Mouse (Mus musculus) heart, postnatal 36 days (tissue): Measurements from ENCODE around the gene Eif4g3. TPM values are rescaled to one million over a fixed set of nuclear protein-coding genes. Genes with fewer than 3 reads are reported as not detected.

Experiments used
- DNase-seq, 2 experiments: peaks; one replicate each; pipeline ENCODE4 v3.0.0; 2021 to 2022
- intact Hi-C: fragments of 180-260 bp; cut with DNase I; formaldehyde crosslinking; loops from one replicate; pipeline ENCODE4 v1.15.1; 2025
- total RNA-seq, 2 experiments: library from RNA; stranded (reverse); gene quantifications; 2 replicates each; pipeline ENCODE4 v1.2.3; 2021

Gene Eif4g3
- total RNA-seq, 2 experiments from 2014 or later, result 45.5 to 47.2 TPM

DNA sequence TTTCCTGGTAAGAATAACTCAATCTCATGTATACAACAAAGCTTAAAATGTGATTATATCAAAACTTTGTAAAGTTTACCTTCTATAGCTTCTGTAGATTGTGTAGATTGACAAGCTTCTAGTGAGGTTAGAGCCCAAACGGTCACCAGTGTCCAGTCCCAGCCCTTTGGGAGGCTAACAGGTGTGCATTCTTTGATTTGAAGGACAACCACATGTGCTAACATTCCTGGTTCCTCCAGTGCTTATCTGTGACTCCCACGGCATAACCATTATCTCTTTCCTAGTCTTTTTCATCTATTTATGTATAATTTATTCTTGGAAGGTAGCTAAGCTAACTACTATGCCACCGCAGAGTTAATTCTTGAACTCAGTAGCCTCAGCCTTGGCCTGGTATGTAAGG lies 207.9 kb downstream of the Eif4g3 start:
- no peak for DNase-seq
- intact Hi-C loops, result no loop called here

DNA sequence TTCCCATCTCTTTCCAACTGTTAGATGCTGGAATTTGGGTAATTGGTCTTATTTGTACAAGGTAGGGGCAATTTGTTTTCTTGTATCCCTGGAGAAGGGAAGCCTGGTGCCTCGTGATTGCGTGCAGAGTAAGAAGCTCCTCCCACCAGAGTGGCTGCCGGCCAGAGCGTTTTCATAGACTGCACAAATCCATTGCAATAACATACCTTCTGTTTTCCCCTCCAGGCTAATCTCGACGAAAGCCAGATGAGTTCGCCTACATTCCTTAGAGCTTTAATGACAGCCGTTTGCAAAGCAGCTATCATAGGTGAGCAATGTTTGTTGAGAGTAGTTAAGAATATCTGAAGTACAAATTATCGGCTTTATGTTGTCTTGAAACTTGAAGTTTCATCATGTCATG lies 208.9 kb downstream of the Eif4g3 start:
- intact Hi-C loops, result no loop called here
- no peak for DNase-seq

DNA sequence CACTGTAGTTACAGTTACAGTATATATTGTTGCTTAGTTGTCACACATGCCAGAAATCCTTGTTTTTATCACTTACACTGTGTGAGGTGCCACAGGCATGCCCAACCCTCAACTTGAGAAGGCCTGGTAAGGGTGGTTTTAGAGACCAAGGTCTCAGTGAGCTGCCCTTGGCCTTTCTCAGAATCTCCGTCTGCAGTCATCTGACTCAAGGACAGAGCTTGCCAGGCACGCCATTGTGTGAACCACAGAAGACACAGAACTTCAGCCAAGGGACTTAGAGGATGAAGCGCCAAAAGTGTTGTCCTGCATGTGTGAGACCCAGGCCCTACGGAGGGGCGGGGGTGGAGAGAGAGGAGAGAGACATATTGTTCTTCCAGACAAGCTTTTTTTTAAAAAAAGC lies 217.3 kb downstream of the Eif4g3 start:
- intact Hi-C loops, result no loop called here
- DNase-seq, result no peak

DNA sequence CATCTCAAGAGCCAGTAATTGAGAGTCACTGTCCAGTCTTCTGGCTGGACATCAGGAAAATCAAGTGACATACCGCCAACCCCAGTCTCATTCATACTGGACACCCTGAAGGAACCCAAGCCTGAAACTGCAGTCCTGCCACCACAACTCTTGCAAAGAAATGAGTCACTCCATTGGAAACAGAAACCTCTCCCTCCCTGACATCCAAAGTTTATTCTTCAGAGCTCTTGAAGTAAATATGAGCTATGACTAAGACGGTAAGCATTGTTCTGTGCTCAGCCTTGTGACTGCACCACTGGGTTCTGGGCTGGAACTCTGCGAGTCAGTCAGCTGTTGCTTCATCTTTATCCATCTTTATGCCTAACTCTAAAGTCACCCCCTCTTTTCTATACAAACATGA lies 221.0 kb downstream of the Eif4g3 start:
- DNase-seq, result no peak
- intact Hi-C loops, result no loop called here

DNA sequence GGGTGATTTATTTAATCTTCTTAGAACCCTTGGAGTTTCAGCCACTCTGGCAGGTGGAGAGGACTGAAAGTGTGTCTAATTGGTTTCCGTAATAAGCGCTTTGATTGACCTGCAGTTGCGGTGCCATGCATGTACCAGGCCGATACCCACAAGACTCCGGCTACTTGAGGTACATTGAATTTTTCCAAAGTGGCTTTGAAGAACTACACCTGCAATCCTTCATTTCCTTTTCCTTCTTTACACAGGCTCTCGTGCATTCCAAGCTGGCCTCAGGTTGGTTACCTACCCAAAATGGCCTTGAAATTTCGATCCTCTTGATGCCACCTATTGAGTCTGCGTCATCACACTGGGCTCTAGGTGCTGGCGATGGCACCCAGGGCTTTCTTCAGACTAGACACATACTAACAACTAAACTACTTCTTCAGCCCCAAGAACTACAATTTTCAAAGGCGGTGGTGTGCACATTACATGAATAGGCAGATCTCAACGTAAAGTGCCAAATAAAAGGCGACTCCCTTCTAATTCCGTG lies 222.9 kb downstream of the Eif4g3 start:
- no peak for DNase-seq
- intact Hi-C loops, result no loop called here

DNA sequence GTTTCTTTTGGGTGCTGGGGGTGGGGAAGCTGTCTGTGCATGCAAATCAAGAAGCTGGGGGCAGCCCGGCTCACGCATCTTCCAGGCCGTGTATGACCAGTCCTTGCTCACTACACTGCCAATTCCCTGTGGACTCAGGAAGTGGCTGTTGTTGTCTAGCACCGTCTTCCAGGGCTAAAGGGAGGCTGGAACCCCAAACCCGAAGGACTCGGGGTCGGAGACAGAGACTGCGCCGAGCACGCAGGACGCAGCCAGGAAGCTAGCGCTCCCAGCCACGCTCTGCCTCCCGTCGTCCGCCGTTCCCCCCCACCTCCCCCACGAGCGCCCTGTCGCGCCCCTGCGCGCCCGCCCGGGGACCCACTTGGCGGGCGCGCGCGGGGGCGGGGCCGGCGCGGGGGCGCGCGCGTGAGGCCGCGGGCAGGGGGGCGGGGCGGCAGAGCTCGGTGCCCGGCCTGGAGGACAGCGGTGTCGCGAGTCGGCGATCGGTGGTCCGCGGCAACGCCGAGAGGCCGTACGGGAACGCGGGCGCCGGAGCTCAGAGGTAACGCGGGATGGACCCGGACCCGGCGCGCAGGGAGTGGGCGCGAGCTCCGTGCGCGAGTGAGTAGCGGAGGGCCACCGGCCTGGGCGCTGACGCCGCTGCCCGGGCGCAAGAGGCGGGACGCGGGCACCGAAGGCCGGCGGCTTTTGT lies 223.5 kb downstream of the Eif4g3 start, which contains the start of gene Hp1bp3:
Gene Hp1bp3 (plus strand): TSS at position 97 of the 691 bp plus-strand sequence.
- DNase-seq, result peak; percentile 77 to 89
- intact Hi-C loops, result no loop called here

DNA sequence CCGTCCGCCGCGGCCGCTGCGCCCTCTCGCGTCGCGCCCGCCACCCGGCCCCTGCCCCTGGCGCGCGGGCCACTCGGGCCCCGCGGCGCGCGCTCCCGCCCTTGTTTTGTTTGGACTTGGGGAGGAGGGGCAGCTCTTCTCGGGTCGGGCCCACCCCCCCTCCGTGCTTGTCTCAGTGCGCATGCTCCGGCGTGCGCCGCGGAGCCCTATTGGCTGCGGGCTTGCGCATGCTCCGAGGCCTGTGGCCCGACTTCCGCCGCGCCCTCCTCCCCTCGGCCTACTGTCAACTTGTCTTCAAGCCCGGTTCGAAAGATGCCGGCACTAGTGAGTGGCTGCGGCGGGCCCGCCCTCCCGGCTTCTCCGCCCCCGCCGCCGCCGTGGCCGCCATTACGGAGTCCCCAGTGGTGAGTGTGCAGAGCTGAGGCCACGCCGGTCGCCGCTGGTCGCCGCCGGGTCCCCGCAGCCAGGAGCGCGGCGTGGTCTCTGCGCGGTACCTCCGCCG lies 224.1 kb downstream of the Eif4g3 start:
- intact Hi-C loops, result no loop called here
- DNase-seq, result peak; percentile 97 to 99

DNA sequence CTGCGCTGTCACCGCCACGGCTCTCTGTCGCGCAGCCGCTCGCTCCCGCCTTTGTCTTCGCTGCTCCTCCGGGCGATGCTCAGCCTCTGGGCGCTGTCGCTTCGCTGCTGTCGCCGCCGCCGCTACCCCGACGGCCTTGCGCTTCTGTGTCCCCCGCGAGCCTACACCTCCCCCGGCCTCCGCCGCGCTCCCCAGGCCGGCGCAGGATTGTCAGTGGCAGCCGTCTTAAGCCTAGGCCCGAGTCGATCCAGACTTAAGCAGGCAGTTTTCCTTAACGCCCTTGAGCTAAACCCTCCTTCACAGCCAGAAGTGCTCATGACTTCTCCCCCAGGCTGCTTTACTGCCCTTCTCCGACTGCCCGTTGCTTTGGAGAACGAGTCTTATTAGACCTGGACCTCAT lies 224.6 kb downstream of the Eif4g3 start:
- intact Hi-C loops, result no loop called here
- DNase-seq, result no peak

DNA sequence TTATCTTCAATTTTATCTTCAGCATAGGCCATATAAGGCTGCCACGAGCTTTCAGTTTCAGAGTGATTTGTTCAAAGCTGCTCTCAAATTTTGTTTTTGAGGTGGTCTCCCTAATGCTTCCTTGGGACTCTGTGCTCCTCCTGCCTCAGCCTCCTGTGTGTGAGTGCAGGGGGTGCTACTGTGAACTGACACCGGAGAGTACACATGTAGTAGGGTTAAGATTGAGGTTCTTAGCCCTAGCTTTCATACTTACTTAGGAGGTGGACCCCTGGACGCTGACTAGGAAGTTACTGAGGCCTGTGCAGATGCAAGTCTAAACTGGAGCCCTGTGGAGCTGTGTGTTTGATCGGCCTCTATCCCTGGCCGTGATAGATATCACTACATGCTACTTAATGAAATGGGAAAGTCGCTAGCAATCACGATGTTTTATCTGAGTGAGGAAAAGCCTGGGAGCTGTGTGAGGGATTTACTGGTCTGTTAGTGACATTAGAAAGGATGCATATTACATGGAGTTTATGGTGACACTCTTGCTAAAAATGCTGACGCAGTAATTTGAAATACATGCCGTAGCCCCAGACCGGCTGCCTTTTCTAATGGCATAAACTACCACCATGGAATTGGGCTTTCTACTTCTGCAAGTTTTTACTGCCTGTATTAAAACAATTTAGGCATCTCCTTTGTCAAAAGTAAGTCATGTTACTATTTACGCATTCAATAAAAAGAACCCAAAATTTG lies 225.3 kb downstream of the Eif4g3 start:
- intact Hi-C loops, result no loop called here
- no peak for DNase-seq

DNA sequence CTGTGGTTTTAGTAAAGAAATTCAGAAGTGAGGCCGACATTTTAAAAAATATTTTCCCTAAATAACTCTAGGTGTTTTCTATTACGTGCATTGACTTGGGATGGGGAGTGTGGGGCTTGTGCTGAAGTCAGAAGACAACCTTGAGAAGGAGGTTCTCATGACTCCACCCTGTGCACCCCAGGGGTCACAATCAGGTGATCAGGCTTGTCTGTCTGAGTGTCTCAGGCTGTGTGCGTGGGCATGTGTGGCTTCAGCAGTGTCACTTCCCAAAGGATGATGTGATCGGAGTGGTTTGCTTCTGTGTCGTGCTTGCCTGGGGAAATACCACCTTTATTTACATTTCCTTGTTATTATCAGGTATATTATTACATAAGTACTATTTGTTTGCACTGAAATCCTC lies 226.5 kb downstream of the Eif4g3 start:
- intact Hi-C loops, result no loop called here
- no peak for DNase-seq

DNA sequence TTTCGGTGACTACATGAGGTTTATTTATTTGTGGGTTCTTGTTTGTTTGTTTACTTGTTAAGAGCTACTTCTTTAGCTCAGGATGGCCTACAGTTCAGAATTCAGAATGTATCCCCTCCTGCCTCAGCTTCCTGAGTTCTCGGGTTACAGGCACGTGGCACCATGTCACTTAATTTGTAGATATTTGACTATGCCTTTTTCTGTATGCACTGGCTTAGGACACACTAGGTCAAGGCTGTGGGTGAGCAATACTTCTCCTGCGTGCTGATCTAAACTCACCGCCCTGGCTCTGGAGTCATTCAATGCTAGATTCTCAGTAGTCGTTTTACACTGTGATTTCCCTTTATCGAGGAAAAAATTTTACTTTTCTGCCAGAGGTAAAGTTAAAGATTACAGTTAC lies 227.9 kb downstream of the Eif4g3 start:
- intact Hi-C loops, result no loop called here
- DNase-seq, result no peak

DNA sequence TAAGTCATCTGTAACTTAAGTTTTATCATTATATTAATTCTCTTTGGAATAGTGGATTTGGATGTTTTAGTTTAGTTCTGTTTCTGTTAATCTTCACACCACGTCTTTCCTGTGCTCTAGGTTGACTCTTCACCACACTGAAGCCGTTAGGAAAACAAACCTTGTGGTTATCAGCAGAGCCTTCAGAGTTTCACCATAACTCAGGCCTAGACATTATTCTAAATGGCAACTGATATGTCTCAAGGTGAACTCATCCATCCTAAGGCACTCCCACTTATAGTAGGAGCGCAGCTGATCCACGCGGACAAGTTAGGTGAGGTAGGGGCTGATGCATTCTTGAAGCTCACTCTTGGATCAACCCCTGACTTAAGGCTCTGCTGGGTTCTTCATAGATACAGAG lies 228.6 kb downstream of the Eif4g3 start:
- intact Hi-C loops, result no loop called here
- DNase-seq, result no peak

DNA sequence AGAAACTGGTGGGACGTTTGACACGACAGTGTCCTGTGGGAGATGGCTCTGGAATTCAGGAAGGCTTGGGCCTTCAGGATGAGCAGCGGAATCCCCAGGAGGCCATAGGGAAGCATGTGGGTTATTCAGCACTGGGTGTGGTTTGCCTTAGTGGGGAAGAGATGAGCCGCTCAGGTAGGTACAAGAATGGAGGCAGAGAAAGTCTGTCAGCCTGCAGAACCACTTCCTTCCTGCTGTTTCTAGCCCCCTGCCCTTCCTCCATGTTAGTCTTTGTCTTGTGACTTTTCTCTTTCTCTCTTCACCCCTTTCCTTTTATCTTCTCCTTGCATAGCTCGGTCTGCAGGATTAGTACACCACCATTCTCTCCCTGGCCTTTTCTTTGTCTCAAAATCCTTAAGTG lies 229.6 kb downstream of the Eif4g3 start:
- intact Hi-C loops, result no loop called here
- DNase-seq, result no peak

DNA sequence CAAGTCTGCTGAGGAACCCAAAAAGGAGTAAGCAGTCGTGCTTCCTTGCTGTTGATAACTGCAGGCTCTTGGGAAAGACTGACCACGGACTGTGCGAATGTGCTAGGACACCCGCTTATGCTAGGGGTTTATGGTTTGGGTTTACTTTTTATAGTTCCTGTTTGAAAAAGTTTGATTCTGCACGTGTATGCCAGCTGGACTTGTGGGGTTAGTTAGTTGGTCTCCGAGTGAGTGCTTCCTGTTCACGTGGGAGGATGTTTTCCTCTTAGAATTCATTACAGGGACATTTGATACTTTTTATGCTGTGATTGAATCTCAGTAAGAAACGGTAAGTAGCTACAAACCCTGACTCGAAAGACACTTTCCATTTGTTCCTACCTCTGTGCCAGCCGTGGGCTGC lies 230.8 kb downstream of the Eif4g3 start:
- intact Hi-C loops, result no loop called here
- DNase-seq, result no peak

DNA sequence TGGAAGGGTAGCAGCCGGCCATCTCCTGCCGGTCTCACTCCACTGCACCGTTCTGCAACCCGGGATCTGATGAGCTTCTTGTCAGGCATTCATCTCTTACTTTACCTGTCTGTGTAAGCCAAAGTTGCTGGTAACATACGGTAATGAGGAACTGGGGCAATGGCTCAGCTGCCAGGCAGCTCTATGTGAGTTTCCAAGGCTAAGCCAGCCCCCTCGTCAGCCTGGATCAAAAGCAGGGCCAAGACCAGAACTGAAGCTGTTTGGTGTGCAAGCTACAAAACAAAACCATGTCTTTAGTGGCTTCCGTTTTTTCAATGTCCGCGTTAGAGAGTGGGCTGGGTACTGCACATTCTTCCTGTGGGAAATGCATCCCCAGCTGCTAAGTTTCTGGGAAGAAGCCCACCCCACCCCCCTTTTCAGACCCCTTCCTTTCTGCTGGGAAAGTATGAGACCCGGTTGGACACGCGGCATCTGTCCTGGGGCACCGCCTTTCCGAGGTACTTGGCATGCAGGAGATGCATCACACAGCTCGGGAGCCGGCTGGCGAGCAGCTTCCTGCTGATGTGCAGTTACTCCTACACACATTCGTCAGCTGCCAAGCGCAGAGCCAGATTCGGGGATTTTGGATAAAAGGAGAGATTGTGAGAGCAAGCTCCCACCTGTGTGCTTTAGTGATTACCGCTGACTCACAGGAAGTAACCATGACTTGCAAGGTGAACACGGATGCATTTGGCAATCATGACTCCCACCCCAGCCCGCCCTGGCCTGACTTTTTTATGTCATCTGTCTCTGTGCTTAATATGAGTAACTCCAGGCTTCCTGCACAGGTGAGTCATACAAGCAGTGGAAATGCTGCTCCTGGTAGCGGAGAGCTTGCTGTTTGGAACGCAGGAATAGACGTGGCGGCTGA lies 254.2 kb downstream of the Eif4g3 start:
- no peak for DNase-seq

DNA sequence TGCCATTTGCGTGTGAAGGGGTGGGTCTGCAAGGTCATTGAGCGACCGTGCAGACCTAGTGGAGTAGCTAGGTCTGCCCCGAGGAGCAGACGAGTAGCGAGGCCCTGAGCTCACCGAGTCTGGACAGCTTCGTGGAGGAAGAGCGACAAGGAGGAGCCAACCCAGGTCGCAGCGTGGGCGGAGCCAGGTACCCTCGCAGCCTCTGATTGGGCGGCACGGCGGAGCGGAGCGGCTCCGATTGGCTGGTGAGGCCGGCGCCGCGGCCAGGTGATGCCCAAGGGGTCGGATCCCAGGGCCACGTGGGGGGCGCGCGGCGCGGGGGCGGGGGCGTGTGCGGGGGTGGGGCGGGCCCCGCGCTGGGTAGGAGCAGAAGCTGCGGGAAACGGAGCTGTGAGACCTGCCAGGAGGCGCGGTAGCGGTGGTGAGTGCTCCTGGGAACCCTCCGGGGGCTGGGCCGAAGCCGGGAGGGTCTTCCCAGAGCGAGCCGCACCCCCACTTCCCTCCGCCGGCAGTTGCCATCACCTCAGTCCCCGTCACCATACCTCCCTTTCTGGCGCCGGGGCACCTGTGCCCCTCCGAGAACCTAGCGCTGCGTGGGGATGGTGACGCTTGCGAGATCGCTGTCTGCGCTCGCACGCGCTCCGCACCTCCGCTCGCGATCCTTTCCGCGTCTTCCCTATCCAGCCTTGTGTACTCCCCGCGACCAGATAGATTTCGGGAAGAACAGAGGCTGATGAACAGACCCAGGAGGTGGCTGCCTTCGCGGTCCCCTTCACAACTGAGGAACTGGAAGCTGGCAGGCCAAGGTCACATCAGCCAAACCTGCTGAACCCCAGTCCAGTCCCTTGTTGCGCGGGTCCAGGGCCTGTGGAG lies 257.5 kb downstream of the Eif4g3 start, which contains the start of the genes Sh2d5 and Kif17:
Gene Sh2d5 (plus strand): TSS at position 316 of the 873 bp plus-strand sequence.
Gene Kif17 (plus strand): TSS at position 348 of the 873 bp plus-strand sequence.
- peak; percentile 46 to 50 for DNase-seq
- intact Hi-C loops, result no loop called here

More for the DNA sequence above, 254.2 kb downstream of the Eif4g3 start:
- intact Hi-C loops, result no loop called here

DNA sequence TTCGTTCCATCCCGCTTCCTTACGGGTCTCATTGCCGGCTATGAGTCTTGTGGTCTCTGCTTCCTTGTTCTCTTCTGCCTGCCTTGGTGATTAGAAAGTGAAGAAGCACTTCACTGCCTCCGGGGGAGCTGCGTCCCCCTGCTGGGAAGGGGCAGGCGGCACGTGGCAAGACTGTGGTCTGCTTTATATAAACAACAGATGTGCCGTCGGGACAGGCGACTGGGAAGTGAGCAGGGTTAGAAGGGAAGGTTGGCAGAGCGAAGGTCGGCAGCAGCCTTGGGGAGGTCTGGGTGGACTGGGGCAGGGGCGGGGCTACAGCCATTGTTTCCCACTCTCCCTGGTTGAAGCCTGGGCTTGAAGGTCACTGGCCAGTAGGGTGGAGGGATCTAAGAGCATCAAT lies 259.0 kb downstream of the Eif4g3 start:
- intact Hi-C loops, result no loop called here
- DNase-seq, result no peak

DNA sequence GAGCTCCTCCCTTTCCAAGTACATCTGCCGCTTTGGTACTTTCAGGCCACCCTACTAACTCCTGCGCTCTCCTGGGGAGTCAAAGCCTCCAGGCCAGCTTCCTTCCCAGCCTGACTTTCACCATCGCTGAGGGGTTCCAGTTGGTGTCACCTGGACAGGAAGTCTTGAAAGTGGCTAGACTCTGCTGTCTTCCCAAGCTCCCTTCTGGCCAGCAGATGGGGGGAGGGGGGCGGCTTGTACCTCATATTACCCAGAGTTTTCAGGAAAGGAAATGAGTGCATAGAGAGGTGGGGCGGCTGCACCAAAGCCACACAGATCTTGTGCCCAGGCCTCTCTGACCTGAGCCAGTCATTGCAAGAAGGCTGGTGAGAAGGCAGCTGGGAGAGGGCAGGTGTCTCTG lies 259.4 kb downstream of the Eif4g3 start:
- intact Hi-C loops, result no loop called here

DNA sequence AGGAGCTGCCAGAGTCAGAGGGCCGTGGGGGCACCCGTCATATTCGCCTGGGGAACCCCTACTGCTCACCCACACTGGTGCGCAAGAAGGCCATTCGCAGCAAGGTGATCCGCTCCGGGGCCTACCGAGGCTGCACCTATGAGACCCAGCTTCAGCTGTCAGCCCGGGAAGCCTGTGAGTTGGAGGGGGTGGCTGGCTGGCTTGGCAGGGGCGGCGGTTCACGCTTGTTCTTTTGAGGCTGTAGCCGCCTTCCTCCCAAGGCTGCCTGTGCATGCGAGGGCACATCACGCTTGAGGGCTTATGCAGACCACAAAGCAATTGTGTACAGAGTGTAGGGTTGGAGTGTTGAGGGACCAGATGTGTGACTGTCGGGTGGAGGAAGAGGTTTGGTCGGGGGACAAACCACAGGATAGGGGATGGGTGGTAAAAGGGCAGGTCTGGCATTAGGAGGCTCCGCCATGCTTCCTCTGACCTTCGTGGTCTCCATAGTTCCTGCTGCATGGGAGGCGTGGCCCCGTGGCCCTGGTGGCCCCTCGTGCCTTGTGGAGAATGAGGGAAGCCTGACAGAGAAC lies 264.4 kb downstream of the Eif4g3 start:
- intact Hi-C loops, result no loop called here
- DNase-seq, result no peak

More for the DNA sequence above, 259.4 kb downstream of the Eif4g3 start:
- no peak for DNase-seq
